Mouse (Mus musculus): ENCODE results near the gene Akr1cl. TPM values are rescaled to one million over a fixed set of nuclear protein-coding genes. Genes with fewer than 3 reads are reported as not detected.

Akr1cl gene
- polyA plus RNA-seq, 2 experiments: 0.02 TPM; not detected in 1

DNA sequence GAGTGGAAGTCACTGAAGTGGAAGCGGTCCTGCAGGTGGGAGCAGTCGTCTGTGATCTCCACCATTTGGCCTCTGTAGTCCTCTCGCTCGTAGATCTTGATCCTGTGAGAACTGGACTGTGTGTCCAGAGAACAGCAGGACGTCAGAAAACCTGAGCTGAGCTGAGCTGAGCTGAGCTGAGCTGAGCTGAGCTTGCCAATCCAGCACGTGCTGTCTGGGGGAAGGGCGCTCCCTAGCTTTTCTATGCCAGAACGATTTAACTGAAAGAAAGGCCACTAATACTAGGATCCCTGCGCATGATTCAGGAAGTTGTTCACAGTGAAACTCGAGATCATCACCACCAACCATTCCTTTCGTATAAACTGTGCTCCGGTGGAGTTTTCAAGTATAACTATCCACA lies 16.2 kb upstream of the Akr1cl start:
- H3K9me3 ChIP-seq (ENCODE audit: control insufficient read depth, low read length): no peaks in the 10 kb centered on the region
- no peak for ATAC-seq (ENCODE audit: insufficient read depth)
- H3K36me3 ChIP-seq (replicated peaks; ENCODE audit: control insufficient read depth, insufficient read depth, low read depth): no peaks in the 10 kb centered on the region
- H3K4me2 ChIP-seq (ENCODE audit: low read depth): no peak overlapping the region
- H3K27ac ChIP-seq: no peak overlapping the region
- no peak overlapping the region for H3K9ac ChIP-seq (replicated peaks)
- no peak for TF ChIP-seq CTCF (IDR thresholded peaks at IDR 0.05; ENCODE audit: low read depth)
- TF ChIP-seq EP300 (IDR thresholded peaks at IDR 0.05; ENCODE audit: low read depth): no peak
- no peak overlapping the region for H3K4me3 ChIP-seq (ENCODE audit: insufficient read depth in 1 of 2, low read depth in 2 of 2, low read length in 2 of 2)
- 54% methylated on average over 12 of the region's 12 CpGs for WGBS (ENCODE audit: insufficient replicate concordance)
- no peak for DNase-seq (ENCODE audit: low read depth in 3 of 3, low spot score in 3 of 3)
- no peaks in the 10 kb centered on the region for H3K4me1 ChIP-seq (replicated peaks; ENCODE audit: control insufficient read depth in 2 of 2, insufficient read depth in 2 of 2, low read length in 1 of 2)
- no peaks in the 10 kb centered on the region for H3K27me3 ChIP-seq (ENCODE audit: control insufficient read depth, insufficient read depth, low read length)

DNA sequence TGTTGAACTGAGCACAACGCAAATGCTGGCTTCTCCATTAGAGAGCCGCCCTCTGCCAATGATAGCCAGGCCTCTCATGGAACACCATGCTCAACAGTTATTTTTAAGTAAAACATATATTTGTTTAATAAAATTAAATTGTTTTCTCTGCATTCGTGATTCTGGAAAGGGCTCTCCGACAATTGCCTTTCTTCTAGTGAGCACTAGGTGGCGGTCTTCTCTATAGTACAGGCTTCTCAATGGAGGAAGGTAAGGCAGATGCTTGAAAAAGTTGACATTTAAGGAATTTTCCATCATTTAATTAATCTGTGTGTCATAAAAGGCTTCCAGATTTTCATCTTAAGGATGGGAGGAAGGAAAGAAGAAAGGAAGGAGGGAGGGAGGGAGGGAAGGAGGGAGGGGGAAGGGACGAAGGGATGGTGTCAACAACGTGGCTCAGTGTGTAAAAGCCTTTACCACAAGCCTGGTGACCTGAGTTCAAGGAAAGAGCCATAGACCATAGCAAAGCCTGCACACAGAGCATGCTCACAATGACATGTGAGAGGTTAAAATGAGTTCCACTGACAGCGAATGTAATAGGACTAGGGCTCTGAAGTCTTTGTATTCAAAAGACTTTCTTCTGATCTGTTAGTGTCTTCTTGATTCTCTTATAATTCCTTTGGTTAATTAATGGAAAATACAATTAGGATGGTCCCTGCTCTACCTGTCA lies 14.0 kb upstream of the Akr1cl start:
- ATAC-seq (ENCODE audit: insufficient read depth) (no peak), DNase-seq (ENCODE audit: low read depth in 3 of 3, low spot score in 3 of 3) (no peak)
- no peaks in the 10 kb centered on the region for H3K9me3 ChIP-seq (ENCODE audit: control insufficient read depth, low read length)
- H3K4me1 ChIP-seq (replicated peaks; ENCODE audit: control insufficient read depth in 2 of 2, insufficient read depth in 2 of 2, low read length in 1 of 2): no peaks in the 10 kb centered on the region
- H3K27ac ChIP-seq: no peak overlapping the region
- H3K36me3 ChIP-seq (replicated peaks; ENCODE audit: control insufficient read depth, insufficient read depth, low read depth): no peaks in the 10 kb centered on the region
- TF ChIP-seq CTCF (IDR thresholded peaks at IDR 0.05; ENCODE audit: low read depth): peak; percentile 50
- TF ChIP-seq EP300 (IDR thresholded peaks at IDR 0.05; ENCODE audit: low read depth): no peak
- H3K4me2 ChIP-seq (ENCODE audit: low read depth): no peak overlapping the region
- no peak overlapping the region for H3K4me3 ChIP-seq (ENCODE audit: insufficient read depth in 1 of 2, low read depth in 2 of 2, low read length in 2 of 2)
- H3K27me3 ChIP-seq (ENCODE audit: control insufficient read depth, insufficient read depth, low read length): no peaks in the 10 kb centered on the region
- 32% methylated on average over 8 of the region's 8 CpGs for WGBS (ENCODE audit: insufficient replicate concordance)
- no peak overlapping the region for H3K9ac ChIP-seq (replicated peaks)

DNA sequence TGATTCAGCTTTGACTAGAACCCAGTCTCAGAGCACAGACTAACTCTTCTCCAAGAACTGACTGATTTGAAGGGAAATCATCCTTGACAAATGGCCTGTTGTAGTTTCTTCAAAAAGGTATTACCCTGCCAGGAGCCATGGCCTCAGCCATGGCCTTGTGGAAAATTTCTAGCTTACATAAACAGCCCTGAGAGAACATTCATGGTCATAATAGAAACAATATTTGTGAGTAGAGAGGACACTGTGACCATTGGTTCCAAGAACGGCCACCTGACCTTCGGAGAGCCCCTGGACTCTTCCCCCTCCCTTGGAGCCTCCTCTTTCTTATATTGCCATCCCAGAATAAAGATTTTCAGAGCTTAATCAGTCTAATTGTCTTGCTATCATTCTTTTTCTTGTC lies 10.9 kb upstream of the Akr1cl start:
- WGBS (ENCODE audit: insufficient replicate concordance): 65% methylated on average over 2 of the region's 2 CpGs
- ATAC-seq (ENCODE audit: insufficient read depth) (no peak), DNase-seq (ENCODE audit: low read depth in 3 of 3, low spot score in 3 of 3) (no peak)
- Histone ChIP-seq H3K4me1 (replicated peaks; ENCODE audit: control insufficient read depth in 2 of 2, insufficient read depth in 2 of 2, low read length in 1 of 2) (no peaks in the 10 kb centered on the region), H3K27ac (no peak overlapping the region), H3K9ac (replicated peaks) (no peak overlapping the region), H3K27me3 (ENCODE audit: control insufficient read depth, insufficient read depth, low read length) (no peaks in the 10 kb centered on the region), H3K4me3 (ENCODE audit: insufficient read depth in 1 of 2, low read depth in 2 of 2, low read length in 2 of 2) (no peak overlapping the region), H3K36me3 (replicated peaks; ENCODE audit: control insufficient read depth, insufficient read depth, low read depth) (no peaks in the 10 kb centered on the region), H3K9me3 (ENCODE audit: control insufficient read depth, low read length) (no peaks in the 10 kb centered on the region), H3K4me2 (ENCODE audit: low read depth) (no peak overlapping the region)
- TF ChIP-seq EP300 (IDR thresholded peaks at IDR 0.05; ENCODE audit: low read depth) (no peak), CTCF (IDR thresholded peaks at IDR 0.05; ENCODE audit: low read depth) (no peak)

DNA sequence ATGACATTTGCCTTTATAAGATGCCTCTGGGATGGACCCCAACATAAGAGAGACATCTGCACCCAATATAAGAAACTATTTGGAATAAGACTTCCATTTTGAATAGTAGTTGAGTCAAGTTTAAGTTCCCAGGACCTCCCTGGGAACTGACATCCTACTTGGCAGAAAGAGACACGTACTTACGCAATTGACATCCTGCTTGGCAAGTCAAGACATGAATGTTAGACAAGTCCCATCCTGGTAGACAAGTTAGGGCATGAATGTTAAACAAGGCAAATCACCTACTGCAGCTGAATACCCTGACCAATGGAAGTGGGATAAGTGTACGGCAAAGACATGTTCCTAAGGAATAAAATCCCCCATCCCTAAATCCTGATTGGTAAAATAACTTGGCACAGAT lies 9.3 kb upstream of the Akr1cl start:
- no peak overlapping the region for H3K4me2 ChIP-seq (ENCODE audit: low read depth)
- ATAC-seq (ENCODE audit: insufficient read depth) (no peak), DNase-seq (ENCODE audit: low read depth in 3 of 3, low spot score in 3 of 3) (no peak)
- H3K9me3 ChIP-seq (ENCODE audit: control insufficient read depth, low read length): no peaks in the 10 kb centered on the region
- H3K27me3 ChIP-seq (ENCODE audit: control insufficient read depth, insufficient read depth, low read length): no peaks in the 10 kb centered on the region
- WGBS (ENCODE audit: insufficient replicate concordance): 71% methylated on average over 3 of the region's 3 CpGs
- no peak overlapping the region for H3K4me3 ChIP-seq (ENCODE audit: insufficient read depth in 1 of 2, low read depth in 2 of 2, low read length in 2 of 2)
- TF ChIP-seq EP300 (IDR thresholded peaks at IDR 0.05; ENCODE audit: low read depth): no peak
- no peak for TF ChIP-seq CTCF (IDR thresholded peaks at IDR 0.05; ENCODE audit: low read depth)
- no peaks in the 10 kb centered on the region for H3K36me3 ChIP-seq (replicated peaks; ENCODE audit: control insufficient read depth, insufficient read depth, low read depth)
- H3K9ac ChIP-seq (replicated peaks): no peak overlapping the region
- H3K27ac ChIP-seq: no peak overlapping the region
- no peaks in the 10 kb centered on the region for H3K4me1 ChIP-seq (replicated peaks; ENCODE audit: control insufficient read depth in 2 of 2, insufficient read depth in 2 of 2, low read length in 1 of 2)

DNA sequence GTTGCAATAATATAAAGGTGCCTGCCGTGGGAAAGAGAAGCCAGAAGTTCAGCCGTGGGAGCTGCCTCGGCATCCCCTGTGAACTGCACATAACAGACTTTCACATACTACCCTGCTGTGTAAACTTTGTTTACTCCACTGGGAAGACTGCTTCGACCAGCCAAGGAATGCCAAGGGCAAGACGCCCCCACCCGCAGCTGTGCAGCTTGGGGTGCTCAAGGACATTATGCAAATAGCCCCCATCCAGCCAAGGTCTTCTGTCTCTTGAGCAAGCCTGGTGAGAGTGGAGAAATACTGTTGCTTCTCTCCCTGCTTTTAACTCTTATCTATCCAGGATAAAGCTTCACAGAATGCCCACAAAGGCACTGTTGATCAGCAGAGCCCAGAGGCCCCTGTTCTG lies 8.2 kb upstream of the Akr1cl start:
- H3K9ac ChIP-seq (replicated peaks): no peak overlapping the region
- H3K4me2 ChIP-seq (ENCODE audit: low read depth): no peak overlapping the region
- no peaks in the 10 kb centered on the region for H3K36me3 ChIP-seq (replicated peaks; ENCODE audit: control insufficient read depth, insufficient read depth, low read depth)
- no peak for TF ChIP-seq EP300 (IDR thresholded peaks at IDR 0.05; ENCODE audit: low read depth)
- TF ChIP-seq CTCF (IDR thresholded peaks at IDR 0.05; ENCODE audit: low read depth): no peak
- DNase-seq (ENCODE audit: low read depth in 3 of 3, low spot score in 3 of 3) (no peak), ATAC-seq (ENCODE audit: insufficient read depth) (no peak)
- H3K4me1 ChIP-seq (replicated peaks; ENCODE audit: control insufficient read depth in 2 of 2, insufficient read depth in 2 of 2, low read length in 1 of 2): no peaks in the 10 kb centered on the region
- H3K9me3 ChIP-seq (ENCODE audit: control insufficient read depth, low read length): no peaks in the 10 kb centered on the region
- no peak overlapping the region for H3K27ac ChIP-seq
- 69% methylated on average over 6 of the region's 6 CpGs for WGBS (ENCODE audit: insufficient replicate concordance)
- no peaks in the 10 kb centered on the region for H3K27me3 ChIP-seq (ENCODE audit: control insufficient read depth, insufficient read depth, low read length)
- no peak overlapping the region for H3K4me3 ChIP-seq (ENCODE audit: insufficient read depth in 1 of 2, low read depth in 2 of 2, low read length in 2 of 2)
